Mouse (Mus musculus) heart, adult 2 months (tissue): ENCODE measurements around the gene Gm3594. TPM values are rescaled to one million over a fixed set of nuclear protein-coding genes. Genes with fewer than 3 reads are reported as not detected.
"Not testable (repeated sequence)": the region's sequence is repeated elsewhere in the genome, so short reads cannot be mapped to it uniquely, and the experiment has no call there.

Experiments used
- DNase-seq, 2 experiments: peaks; one replicate each; pipeline ENCODE4 v3.0.0; 2021
- H3K27ac ChIP-seq: fragments of 200-600 bp; 2 replicates; pipeline ENCODE4 v1.8.1; 2022
- H3K27me3 ChIP-seq: fragments of 200-500 bp; 2 replicates; pipeline ENCODE4 v1.6.1; 2012; ENCODE audit warnings: mild to moderate bottlenecking, low read length, inconsistent platforms, mixed read lengths; ENCODE audit not compliant: control insufficient read depth, insufficient read depth
- H3K36me3 ChIP-seq: fragments of 200-500 bp; 2 replicates; pipeline ENCODE4 v1.6.1; 2012; ENCODE audit warnings: low read length, inconsistent platforms; ENCODE audit not compliant: control insufficient read depth, insufficient read depth
- H3K4me1 ChIP-seq: fragments of 200-500 bp; 2 replicates; pipeline ENCODE4 v1.6.1; 2011; ENCODE audit warnings: low read length; ENCODE audit not compliant: control insufficient read depth, insufficient read depth
- H3K4me3 ChIP-seq: fragments of 200-600 bp; 2 replicates; pipeline ENCODE4 v1.8.1; 2022
- H3K79me2 ChIP-seq: fragments of 200-500 bp; replicated peaks from 2 replicates; pipeline ENCODE4 v1.6.1; 2012; ENCODE audit warnings: mild to moderate bottlenecking, inconsistent platforms, low read length, moderate library complexity, mixed read lengths; ENCODE audit not compliant: control insufficient read depth, insufficient read depth
- H3K9ac ChIP-seq: fragments of 200-500 bp; 2 replicates; pipeline ENCODE4 v1.6.1; 2012; ENCODE audit warnings: low read depth, mild to moderate bottlenecking, control low read depth, inconsistent platforms, low read length, mixed read lengths
- WGBS: fragments of 180-500 bp; shearing (Covaris S2); methylation state at CpG from one replicate; pipeline ENCODE4 v1.1.7; 2018; 5-methylcytosine and 5-hydroxymethylcytosine counted together
- intact Hi-C: fragments of 180-260 bp; cut with DNase I; formaldehyde crosslinking; loops from one replicate; pipeline ENCODE4 v1.15.1; 2025
- long read RNA-seq: library from polyadenylated mRNA; stranded (forward); transcript quantifications from one replicate; pipeline ENCODE4 v2.0.0, GENCODE M21; 2021
- polyA plus RNA-seq: library from polyadenylated mRNA; depleted of rRNA; stranded (reverse); fragments of >200 nt; gene quantifications from 2 replicates; pipeline ENCODE4 v1.2.3, GENCODE M21; 2012; rRNA removed
- total RNA-seq, 2 experiments: library from RNA; stranded (reverse); gene quantifications; 2 replicates each; pipeline ENCODE4 v1.2.3; 2021

Gene Gm3594
- not detected for total RNA-seq
- not detected in 2 replicates for polyA plus RNA-seq
- long read RNA-seq, result 0 reads

DNA sequence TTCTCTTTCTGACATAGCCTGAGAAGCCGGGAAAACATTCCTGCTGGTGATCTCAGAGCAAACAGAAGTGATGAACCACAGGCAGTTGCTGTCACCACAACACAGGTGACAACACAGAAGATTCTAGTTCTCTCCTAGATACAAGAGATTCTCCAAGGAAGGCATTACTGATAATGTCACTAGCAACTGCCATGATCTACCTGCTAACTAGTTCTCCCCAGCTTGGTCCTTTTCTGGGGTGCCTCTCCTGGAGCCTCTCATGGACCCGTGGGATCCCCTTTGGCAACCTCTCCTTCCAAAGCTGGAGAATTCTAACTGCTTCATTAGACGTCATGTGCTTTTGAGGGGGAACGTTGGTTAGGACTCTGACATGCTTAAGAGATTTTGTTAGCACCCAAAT, at the start of gene Gm3594:
Gene Gm3594 (minus strand): TSS at position 101 of the 400 bp plus-strand sequence.
- H3K4me3 ChIP-seq, H3K27ac ChIP-seq, DNase-seq, intact Hi-C loops, H3K79me2 ChIP-seq, H3K4me1 ChIP-seq, H3K9ac ChIP-seq, H3K36me3 ChIP-seq, H3K27me3 ChIP-seq: not testable (repeated sequence)
- no CpG with 5 or more reads among the region's 4 CpGs for WGBS

GRCm38 (mm10) chr14:6486331-6486730, 41.9 kb upstream of the Gm3594 start:
- DNase-seq, H3K79me2 ChIP-seq, H3K9ac ChIP-seq, intact Hi-C loops, H3K4me3 ChIP-seq, H3K36me3 ChIP-seq, H3K27ac ChIP-seq, H3K27me3 ChIP-seq, H3K4me1 ChIP-seq: not testable (repeated sequence)
- WGBS, result 27% methylated on average over 1 of the region's 1 CpGs

DNA sequence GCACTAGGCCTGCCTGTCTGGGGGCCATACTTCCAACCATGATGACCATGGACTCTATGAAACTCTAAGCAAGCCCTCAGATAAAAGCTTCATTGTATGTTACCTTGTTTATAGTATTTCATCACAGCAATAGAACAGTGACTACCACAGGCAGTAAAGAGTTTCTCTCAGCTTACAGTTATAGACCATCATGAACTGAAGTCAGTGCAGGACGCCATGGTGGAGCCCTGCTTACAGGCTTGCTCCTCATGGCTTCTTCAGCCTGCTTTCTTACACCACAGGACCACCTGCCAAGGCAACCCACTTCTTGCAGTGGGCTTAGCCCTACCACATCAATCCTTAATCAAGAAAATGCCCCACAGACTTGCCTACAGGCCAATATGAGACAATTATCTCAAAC, 41.1 kb upstream of the Gm3594 start:
- H3K79me2 ChIP-seq, DNase-seq, H3K4me3 ChIP-seq, H3K4me1 ChIP-seq, H3K9ac ChIP-seq, H3K27me3 ChIP-seq, H3K27ac ChIP-seq, H3K36me3 ChIP-seq, intact Hi-C loops: not testable (repeated sequence)
- 46% methylated on average over 1 of the region's 1 CpGs for WGBS

DNA sequence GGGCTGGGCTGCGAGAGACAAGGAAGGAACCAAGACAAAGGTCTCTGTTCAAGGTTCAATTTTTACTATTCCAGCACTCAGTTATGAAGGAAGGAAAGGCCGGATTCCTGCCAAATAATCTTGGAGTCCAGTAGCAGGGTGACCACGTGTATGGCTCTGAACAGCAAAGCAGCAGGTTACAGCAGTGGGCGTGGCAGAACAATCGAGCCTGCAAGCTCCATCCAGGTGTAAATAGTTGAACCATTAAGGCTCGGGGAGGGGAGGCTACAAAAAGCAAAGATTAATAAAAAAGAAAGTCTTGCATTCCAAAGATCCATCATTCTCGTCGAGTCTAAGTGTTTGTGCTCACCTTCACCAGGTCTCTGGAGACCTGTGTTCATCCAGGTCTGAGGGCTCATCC, 37.7 kb upstream of the Gm3594 start:
- H3K9ac ChIP-seq, H3K4me1 ChIP-seq, H3K27me3 ChIP-seq, H3K36me3 ChIP-seq, H3K4me3 ChIP-seq, DNase-seq, intact Hi-C loops, H3K27ac ChIP-seq, H3K79me2 ChIP-seq: not testable (repeated sequence)
- WGBS, result 70% methylated on average over 8 of the region's 8 CpGs

- intact Hi-C loops, result not testable (repeated sequence)
Measured at GRCm38 (mm10) chr14:6471856-6472255, 27.4 kb upstream of the Gm3594 start.

DNA sequence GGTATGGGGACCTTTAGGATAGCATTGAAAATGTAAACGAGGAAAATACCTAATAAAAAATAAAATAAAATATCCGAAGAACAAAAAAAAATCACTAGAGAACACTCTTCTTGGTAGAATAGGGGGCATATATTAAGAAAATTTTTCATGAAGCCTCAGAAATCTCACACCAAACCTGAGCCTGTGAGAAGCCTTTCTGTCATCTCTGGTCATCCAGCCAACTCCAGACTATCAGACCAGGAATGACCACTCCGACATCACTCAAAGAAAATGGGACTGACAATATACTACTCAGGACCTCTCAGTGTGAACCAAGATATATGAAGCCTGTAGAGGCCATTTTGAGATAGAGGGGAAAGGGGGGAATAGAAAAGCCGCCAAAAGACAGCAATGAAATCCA, 3.6 kb downstream of the Gm3594 start:
- H3K4me1 ChIP-seq, H3K9ac ChIP-seq, intact Hi-C loops, H3K27ac ChIP-seq, H3K79me2 ChIP-seq, H3K36me3 ChIP-seq, H3K27me3 ChIP-seq, H3K4me3 ChIP-seq: not testable (repeated sequence)
- 58% methylated on average over 2 of the region's 4 CpGs for WGBS
- peak in 1 of 2 experiments; percentile 3 for DNase-seq

More at GRCm38 (mm10) chr14:6471856-6472255, 27.4 kb upstream of the Gm3594 start:
- H3K4me1 ChIP-seq, H3K79me2 ChIP-seq, H3K4me3 ChIP-seq, H3K27ac ChIP-seq, H3K27me3 ChIP-seq, DNase-seq, H3K36me3 ChIP-seq, H3K9ac ChIP-seq: not testable (repeated sequence)
- WGBS, result 83% methylated on average over 1 of the region's 1 CpGs

DNA sequence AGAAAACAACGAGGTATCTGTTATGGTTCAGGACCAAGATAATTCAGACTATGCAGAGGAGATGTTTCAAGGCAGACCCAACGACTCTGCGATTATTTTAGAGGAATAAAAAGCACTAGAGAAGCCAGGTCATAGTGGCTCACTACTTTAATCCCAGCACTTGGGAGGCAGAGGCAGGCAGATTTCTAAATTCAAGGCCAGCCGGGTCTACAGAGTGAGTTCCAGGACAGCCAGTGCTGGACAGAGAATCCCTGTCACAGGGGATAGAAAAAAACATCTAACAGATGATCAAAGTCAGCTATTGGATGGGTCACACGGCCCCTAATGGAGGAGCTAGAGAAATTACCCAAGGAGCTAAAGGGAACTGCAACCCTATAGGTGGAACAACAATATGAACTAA, 4.2 kb downstream of the Gm3594 start:
- H3K4me3 ChIP-seq, H3K36me3 ChIP-seq, H3K79me2 ChIP-seq, H3K27ac ChIP-seq, H3K9ac ChIP-seq, intact Hi-C loops, H3K27me3 ChIP-seq, H3K4me1 ChIP-seq: not testable (repeated sequence)
- DNase-seq, result peak; percentile 1 to 19
- 52% methylated on average over 2 of the region's 5 CpGs for WGBS

DNA sequence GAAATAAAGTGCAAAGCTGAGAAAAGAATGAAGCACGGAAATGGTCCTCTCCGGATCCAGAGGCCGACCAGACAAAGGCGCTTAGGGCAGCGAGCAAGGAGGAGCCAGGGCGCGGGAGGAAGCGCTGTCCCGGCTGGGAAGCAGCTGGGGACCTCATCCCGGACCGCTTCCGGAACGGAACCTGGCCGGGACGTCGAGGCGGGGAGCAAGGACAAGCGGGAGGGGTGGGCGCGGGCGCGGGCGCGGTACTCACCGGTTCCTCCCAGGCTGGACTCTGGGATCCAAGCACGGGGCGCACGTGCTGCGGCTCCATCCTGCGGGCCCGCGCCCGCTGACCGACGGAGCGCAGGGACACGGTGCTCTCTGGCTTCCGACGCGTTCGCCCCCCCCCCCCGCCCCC, 17.6 kb downstream of the Gm3594 start:
- DNase-seq, result peak; percentile 65
- H3K36me3 ChIP-seq, intact Hi-C loops, H3K27ac ChIP-seq, H3K79me2 ChIP-seq, H3K9ac ChIP-seq, H3K4me1 ChIP-seq, H3K4me3 ChIP-seq, H3K27me3 ChIP-seq: not testable (repeated sequence)
- 8% methylated on average over 26 of the region's 42 CpGs for WGBS

GRCm38 (mm10) chr14:6426353-6426752, 18.1 kb downstream of the Gm3594 start:
- H3K36me3 ChIP-seq, H3K9ac ChIP-seq, H3K27me3 ChIP-seq, H3K27ac ChIP-seq, intact Hi-C loops, H3K79me2 ChIP-seq, DNase-seq, H3K4me1 ChIP-seq, H3K4me3 ChIP-seq: not testable (repeated sequence)
- 27% methylated on average over 22 of the region's 22 CpGs for WGBS

GRCm38 (mm10) chr14:6412382-6412781, 32.0 kb downstream of the Gm3594 start, which contains the start of gene Gm3591:
Gene Gm3591 (minus strand): TSS chr14:6412482.
- H3K9ac ChIP-seq, H3K79me2 ChIP-seq, DNase-seq, intact Hi-C loops, H3K4me1 ChIP-seq, H3K27ac ChIP-seq, H3K4me3 ChIP-seq, H3K27me3 ChIP-seq, H3K36me3 ChIP-seq: not testable (repeated sequence)
- no CpG with 5 or more reads among the region's 2 CpGs for WGBS
